Mouse (Mus musculus) heart, embryonic 14.5 days (tissue): Measurements from ENCODE around the gene Capn1. TPM values are rescaled to one million over a fixed set of nuclear protein-coding genes. Genes with fewer than 3 reads are reported as not detected.

ENCODE experiments used
- ATAC-seq: fragments of 200-750 bp; cut with Nextera tagmentation; 2 replicates; pipeline ENCODE4 v1.8.0; 2017; ENCODE audit warnings: low read depth, moderate TSS enrichment; ENCODE audit not compliant: insufficient number of reproducible peaks, insufficient read depth, low FRiP score
- H3K27ac ChIP-seq, 2 experiments: fragments of 200-500 bp in 1 of 2; fragments of 300-500 bp in 1 of 2; sonication (generic) in 1 of 2; replicated peaks in 1 of 2; 2 replicates each; pipeline ENCODE4 v1.5.1; 2012 to 2014; ENCODE audit warnings: low read depth in 2 of 2, low read length in 2 of 2, control low read depth in 1 of 2, mild to moderate bottlenecking in 1 of 2, mixed read lengths in 1 of 2; ENCODE audit not compliant: control insufficient read depth in 1 of 2, insufficient read depth in 1 of 2
- H3K27me3 ChIP-seq: fragments of 300-500 bp; sonication (generic); 2 replicates; pipeline ENCODE4 v1.6.1; 2014; ENCODE audit warnings: mild to moderate bottlenecking, low read length, control low read depth; ENCODE audit not compliant: control insufficient read depth, insufficient read depth
- H3K36me3 ChIP-seq: fragments of 300-500 bp; sonication (generic); 2 replicates; pipeline ENCODE4 v1.6.1; 2014; ENCODE audit warnings: mild to moderate bottlenecking, control low read depth, low read length, mixed read lengths; ENCODE audit not compliant: control insufficient read depth, insufficient read depth
- H3K4me1 ChIP-seq, 2 experiments: fragments of 200-500 bp in 1 of 2; fragments of 300-500 bp in 1 of 2; sonication (generic) in 1 of 2; 2 replicates each; pipeline ENCODE4 v1.6.1; 2012 to 2014; ENCODE audit warnings: low read length in 2 of 2, control low read depth in 1 of 2, mixed read lengths in 1 of 2; ENCODE audit not compliant: control insufficient read depth in 2 of 2, insufficient read depth in 2 of 2
- H3K4me2 ChIP-seq: fragments of 300-500 bp; sonication (generic); 2 replicates; pipeline ENCODE4 v1.6.1; 2014; ENCODE audit warnings: mild to moderate bottlenecking, low read length
- H3K4me3 ChIP-seq, 2 experiments: fragments of 200-500 bp in 1 of 2; fragments of 300-500 bp in 1 of 2; sonication (generic) in 1 of 2; 2 replicates each; pipeline ENCODE4 v1.5.1; 2012 to 2014; ENCODE audit warnings: low read length in 2 of 2, mild to moderate bottlenecking in 2 of 2, control low read depth in 1 of 2, low read depth in 1 of 2, moderate library complexity in 1 of 2; ENCODE audit not compliant: control insufficient read depth in 1 of 2, insufficient read depth in 1 of 2
- H3K9ac ChIP-seq: fragments of 300-500 bp; sonication (generic); 2 replicates; pipeline ENCODE4 v1.6.1; 2014; ENCODE audit warnings: mild to moderate bottlenecking, low read length
- H3K9me3 ChIP-seq: fragments of 300-500 bp; sonication (generic); 2 replicates; pipeline ENCODE4 v1.6.1; 2016; ENCODE audit warnings: low read length, control low read depth; ENCODE audit not compliant: control insufficient read depth
- WGBS: fragments of 180-500 bp; shearing (Covaris S2); extraction: QIAGEN DNeasy Blood & Tissue Kit; methylation state at CpG from one replicate; pipeline ENCODE4 v1.1.7; 2014; 5-methylcytosine and 5-hydroxymethylcytosine counted together
- polyA plus RNA-seq: library from polyadenylated mRNA; unstranded; fragments of >200 nt; fragmentation: Nextera tagmentation; extraction: Ambion mirVana; gene quantifications from 2 replicates; pipeline ENCODE4 v1.2.1, GENCODE M21; 2014

Capn1 gene
- polyA plus RNA-seq, 1 experiment from 2014 or later, result 7.3 TPM

DNA sequence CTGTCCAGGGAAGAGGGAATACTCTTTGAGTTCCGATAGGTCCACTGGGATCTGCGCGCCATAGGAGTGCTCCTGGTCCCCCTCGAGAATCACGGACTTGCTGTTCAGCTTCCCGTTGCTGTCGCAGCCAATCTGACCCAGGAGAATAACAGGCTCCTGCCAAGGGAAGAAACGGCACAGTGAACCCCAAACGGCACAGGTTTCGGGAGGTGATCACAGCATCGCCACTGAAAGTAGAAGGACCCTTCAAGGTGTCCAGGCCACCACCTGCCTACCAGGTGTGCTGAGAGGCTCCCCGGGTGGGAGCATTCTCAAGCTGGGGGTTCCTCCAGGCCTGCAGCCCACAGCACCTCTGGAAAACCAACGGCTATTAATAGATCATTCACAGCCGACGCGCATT lies 64.1 kb downstream of the Capn1 start:
- Histone ChIP-seq H3K4me3 (peak overlapping the region; percentile 9 to 10; a peak in 2 of 4 replicates), H3K27me3 (no peaks in the 10 kb centered on the region), H3K36me3 (peaks cover 51% of the 10 kb centered on the region), H3K9me3 (no peaks in the 10 kb centered on the region), H3K9ac (peak overlapping the region; percentile 58), H3K4me1 (peaks cover 39 to 46% of the 10 kb centered on the region in 2 experiments), H3K27ac (peak overlapping the region; percentile 82 to 93), H3K4me2 (peak overlapping the region; percentile 54)
- ATAC-seq, result no peak
- 56% methylated on average over 16 of the region's 16 CpGs for WGBS

DNA sequence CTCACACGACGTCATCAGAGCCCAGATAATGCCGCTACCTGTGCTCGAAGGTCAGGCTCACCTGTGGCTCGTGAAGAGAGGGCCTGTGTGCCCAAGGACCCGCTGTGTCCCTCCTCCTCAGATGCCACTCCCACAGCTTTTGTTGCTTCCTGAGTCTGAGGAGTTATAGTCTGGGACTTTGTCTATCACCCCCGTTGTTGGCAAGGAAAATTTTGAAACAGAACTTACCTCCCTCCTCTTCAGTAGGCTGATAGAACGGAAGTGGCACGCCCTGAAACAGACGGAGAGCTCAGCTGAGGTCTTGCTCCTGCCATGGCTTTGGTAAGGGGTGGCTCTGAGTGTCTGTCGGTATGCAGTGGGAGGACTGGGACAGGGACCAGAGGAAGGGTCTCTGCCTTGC lies 65.5 kb downstream of the Capn1 start:
- H3K4me3 ChIP-seq, result no peak overlapping the region
- ATAC-seq, result no peak
- no peaks in the 10 kb centered on the region for H3K9me3 ChIP-seq
- 92% methylated on average over 11 of the region's 11 CpGs for whole genome bisulfite sequencing
- H3K27ac ChIP-seq, result no peak overlapping the region
- H3K36me3 ChIP-seq, result peaks cover 58% of the 10 kb centered on the region
- H3K27me3 ChIP-seq, result no peaks in the 10 kb centered on the region
- H3K9ac ChIP-seq, result no peak overlapping the region
- peaks cover 45 to 53% of the 10 kb centered on the region in 2 experiments for H3K4me1 ChIP-seq
- H3K4me2 ChIP-seq, result no peak overlapping the region

DNA sequence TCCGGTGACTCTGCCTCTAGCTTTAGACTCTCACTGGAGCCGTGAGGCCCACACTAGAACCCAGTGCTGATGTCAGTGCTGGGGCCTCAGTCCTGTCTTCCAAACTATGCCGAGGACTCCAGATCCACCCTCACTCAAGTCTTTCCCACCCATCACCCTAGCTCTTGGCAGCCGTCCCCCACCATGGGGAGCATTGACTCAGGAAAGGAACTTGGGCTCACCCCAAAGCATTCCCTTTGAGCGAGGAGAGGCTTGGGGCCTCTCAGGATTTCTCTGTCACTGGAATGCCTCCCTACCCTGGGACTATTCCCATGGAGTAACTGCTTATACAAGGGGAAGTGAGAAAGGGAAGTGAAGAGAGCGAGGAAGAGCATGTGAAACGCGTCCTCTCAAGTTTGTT lies 69.8 kb downstream of the Capn1 start:
- 45% methylated on average over 8 of the region's 8 CpGs for WGBS
- no peak for ATAC-seq
- no peak overlapping the region for H3K4me3 ChIP-seq
- no peaks in the 10 kb centered on the region for H3K9me3 ChIP-seq
- peak overlapping the region; percentile 3; the same call in 1 of the 2 replicates for H3K9ac ChIP-seq
- peaks cover 34 to 44% of the 10 kb centered on the region in 2 experiments for H3K4me1 ChIP-seq
- H3K36me3 ChIP-seq, result peaks cover 71% of the 10 kb centered on the region
- peak overlapping the region; percentile 65 to 77 for H3K27ac ChIP-seq
- peak overlapping the region; percentile 49; the same call in 1 of the 2 replicates for H3K4me2 ChIP-seq
- no peaks in the 10 kb centered on the region for H3K27me3 ChIP-seq

DNA sequence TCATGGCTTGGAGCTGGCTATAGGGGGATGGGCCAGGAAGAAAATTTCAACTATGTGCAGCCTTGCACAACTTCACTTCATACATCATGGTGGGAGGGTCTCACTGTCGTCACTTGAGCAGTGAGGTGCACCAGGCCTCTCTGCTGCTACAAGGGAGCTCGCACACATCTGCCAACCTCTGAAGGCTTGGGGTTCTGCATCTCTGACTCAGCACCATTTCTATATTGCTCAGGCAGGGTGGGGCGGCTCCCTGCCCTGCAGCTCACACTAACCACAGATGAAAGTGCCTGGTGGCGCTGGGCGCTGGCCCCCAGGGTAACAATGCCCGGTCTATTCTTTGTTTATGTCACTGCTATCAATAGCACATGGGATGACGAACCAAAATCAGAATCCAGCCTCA lies 70.7 kb downstream of the Capn1 start:
- no peaks in the 10 kb centered on the region for H3K9me3 ChIP-seq
- H3K4me3 ChIP-seq, result no peak overlapping the region
- H3K4me2 ChIP-seq, result peak overlapping the region; percentile 49
- no peaks in the 10 kb centered on the region for H3K27me3 ChIP-seq
- peaks cover 38 to 48% of the 10 kb centered on the region in 2 experiments for H3K4me1 ChIP-seq
- WGBS, result 21% methylated on average over 7 of the region's 7 CpGs
- H3K9ac ChIP-seq, result peak overlapping the region; percentile 3
- H3K36me3 ChIP-seq, result peaks cover 69% of the 10 kb centered on the region
- ATAC-seq, result peak; percentile 76
- H3K27ac ChIP-seq, result peak overlapping the region; percentile 65 to 77

DNA sequence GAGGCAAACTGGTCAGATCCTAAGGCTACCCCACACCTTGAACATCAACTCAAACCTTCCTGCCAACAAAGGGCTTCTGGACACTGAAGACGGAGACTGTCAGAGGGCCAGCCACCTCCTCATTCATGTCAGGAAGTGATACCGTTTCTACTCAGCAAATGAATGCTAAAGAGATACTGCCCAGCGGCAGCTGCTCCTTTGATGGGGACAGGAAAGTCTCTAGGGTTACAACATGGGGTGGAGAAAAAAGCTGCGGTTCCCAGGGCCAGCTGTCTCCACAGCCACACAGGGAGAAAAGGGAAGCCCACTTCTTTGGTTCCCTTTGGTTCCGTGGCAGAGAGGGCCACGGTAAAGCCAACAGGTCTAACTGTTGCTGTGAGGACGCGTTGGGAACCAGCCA lies 71.6 kb downstream of the Capn1 start:
- Histone ChIP-seq H3K9me3 (no peaks in the 10 kb centered on the region), H3K9ac (peak overlapping the region; percentile 38; the same call in 1 of the 2 replicates), H3K4me3 (no peak overlapping the region), H3K4me2 (peak overlapping the region; percentile 49; the same call in 1 of the 2 replicates), H3K4me1 (peaks cover 43 to 53% of the 10 kb centered on the region in 2 experiments), H3K27ac (peak overlapping the region; percentile 51 to 77), H3K27me3 (no peaks in the 10 kb centered on the region), H3K36me3 (peaks cover 69% of the 10 kb centered on the region)
- no peak for ATAC-seq
- 35% methylated on average over 8 of the region's 8 CpGs for WGBS

DNA sequence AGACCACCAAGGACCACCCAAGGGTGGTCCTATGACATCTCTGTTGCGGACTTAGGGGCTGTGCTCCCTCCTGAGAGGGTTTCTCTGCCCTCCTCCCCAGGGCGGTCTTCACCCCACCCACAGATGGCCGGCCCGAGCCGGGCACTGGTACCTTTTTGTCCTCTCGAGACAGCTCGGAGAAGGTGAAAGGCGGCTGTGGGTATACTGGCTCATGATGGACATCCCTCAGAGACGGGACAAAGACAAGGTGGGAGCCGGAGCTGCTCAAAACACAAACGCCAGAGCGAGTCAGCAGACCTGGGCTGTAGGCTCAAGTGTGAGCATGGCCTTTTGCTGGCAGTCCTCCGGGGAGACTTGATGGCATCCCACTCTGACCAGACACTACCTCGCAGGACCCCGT lies 72.3 kb downstream of the Capn1 start:
- H3K36me3 ChIP-seq, result peaks cover 63% of the 10 kb centered on the region
- H3K4me1 ChIP-seq, result peaks cover 43 to 53% of the 10 kb centered on the region in 2 experiments
- no peaks in the 10 kb centered on the region for H3K9me3 ChIP-seq
- no peak overlapping the region for H3K4me3 ChIP-seq
- no peak overlapping the region for H3K4me2 ChIP-seq
- no peak overlapping the region for H3K27ac ChIP-seq
- no peaks in the 10 kb centered on the region for H3K27me3 ChIP-seq
- WGBS, result 83% methylated on average over 15 of the region's 15 CpGs
- no peak for ATAC-seq
- H3K9ac ChIP-seq, result no peak overlapping the region; the same call in 1 of the 2 replicates

DNA sequence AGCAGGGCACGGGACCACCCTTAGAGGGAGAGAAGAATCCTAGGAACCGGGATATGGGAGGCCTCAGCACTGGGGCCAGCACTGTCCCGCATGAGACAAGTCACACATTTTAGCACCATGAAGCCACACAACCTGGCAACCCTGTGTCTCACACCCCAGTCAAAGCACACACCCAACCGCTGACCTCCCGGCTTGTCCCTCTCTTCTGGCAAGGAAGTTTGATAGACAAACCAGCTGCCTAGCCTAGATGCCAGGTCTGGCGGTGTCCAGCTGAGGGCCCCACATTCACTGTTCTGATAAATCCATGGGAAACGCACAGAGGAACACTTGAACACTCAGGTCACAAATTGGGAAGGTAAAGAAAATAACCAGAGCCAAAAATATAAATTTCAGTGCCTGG lies 73.1 kb downstream of the Capn1 start:
- Histone ChIP-seq H3K27ac (no peak overlapping the region), H3K4me2 (no peak overlapping the region), H3K9me3 (no peaks in the 10 kb centered on the region), H3K4me1 (peaks cover 49 to 60% of the 10 kb centered on the region in 2 experiments), H3K27me3 (no peaks in the 10 kb centered on the region), H3K36me3 (peaks cover 54% of the 10 kb centered on the region), H3K4me3 (no peak overlapping the region), H3K9ac (no peak overlapping the region; the same call in 1 of the 2 replicates)
- WGBS, result 57% methylated on average over 7 of the region's 7 CpGs
- ATAC-seq, result no peak

DNA sequence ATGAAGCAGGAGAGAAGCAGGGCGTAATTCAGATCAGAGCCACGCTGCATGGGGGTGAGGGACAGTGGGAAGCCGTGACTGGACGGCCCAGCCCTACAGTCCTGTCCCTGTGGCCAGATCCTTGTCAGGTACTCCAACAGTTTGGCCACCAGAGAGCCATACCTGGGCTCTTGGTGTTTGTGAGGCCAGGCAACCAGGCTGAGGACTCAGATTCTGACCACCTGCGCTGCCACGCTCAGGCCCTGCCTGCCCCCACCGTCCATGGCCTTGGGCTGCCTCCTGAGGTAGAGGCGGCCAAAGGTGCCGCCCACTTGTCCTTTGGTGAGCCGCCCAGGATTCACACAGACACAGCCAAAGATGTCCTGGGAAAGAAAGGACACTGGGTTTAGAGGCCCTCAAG lies 75.0 kb downstream of the Capn1 start:
- Histone ChIP-seq H3K36me3 (peaks cover 43% of the 10 kb centered on the region), H3K9me3 (no peaks in the 10 kb centered on the region), H3K4me3 (no peak overlapping the region), H3K27me3 (no peaks in the 10 kb centered on the region), H3K9ac (no peak overlapping the region; the same call in 1 of the 2 replicates), H3K27ac (peak overlapping the region; percentile 15 to 74; a peak in 3 of 4 replicates), H3K4me1 (peaks cover 49 to 61% of the 10 kb centered on the region in 2 experiments), H3K4me2 (no peak overlapping the region)
- 82% methylated on average over 10 of the region's 10 CpGs for whole genome bisulfite sequencing
- ATAC-seq, result no peak
